Mouse (Mus musculus) MEL (cell line): ENCODE results near the gene Ptgir.

Source experiments
- CHD2 ChIP-seq: IDR thresholded peaks from 2 replicates; pipeline ENCODE4 v1.6.1; 2011; ENCODE audit warnings: low read length, improper control_type of control experiment
- CTCF ChIP-seq, 3 experiments: IDR thresholded peaks in 2 of 3; conservative IDR thresholded peaks in 1 of 3; 2 replicates each; pipeline ENCODE4 v1.5.1; 2011 to 2012; ENCODE audit warnings: low read length in 3 of 3, low read depth in 2 of 3, mild to moderate bottlenecking in 2 of 3, improper control_type of control experiment in 1 of 3, inconsistent platforms in 1 of 3, mixed read lengths in 1 of 3, moderate library complexity in 1 of 3; ENCODE audit not compliant: control insufficient read depth in 1 of 3, insufficient read depth in 1 of 3, poor library complexity in 1 of 3, severe bottlenecking in 1 of 3
- EP300 ChIP-seq, 2 experiments: IDR thresholded peaks; 2 replicates each; pipeline ENCODE4 v1.6.1; 2011; ENCODE audit warnings: improper control_type of control experiment in 2 of 2, low read length in 2 of 2, low read depth in 1 of 2, mild to moderate bottlenecking in 1 of 2
- GATA1 ChIP-seq: IDR thresholded peaks from 2 replicates; pipeline ENCODE4 v1.6.1; 2011; ENCODE audit warnings: low read depth, low read length, improper control_type of control experiment
- MAFK ChIP-seq: IDR thresholded peaks from 2 replicates; pipeline ENCODE4 v1.6.1; 2011; ENCODE audit warnings: low read depth, mild to moderate bottlenecking, low read length, improper control_type of control experiment, borderline replicate concordance
- NELFE ChIP-seq: IDR thresholded peaks from 2 replicates; pipeline ENCODE4 v1.6.1; 2011; ENCODE audit warnings: low read depth, low read length, improper control_type of control experiment
- NRF1 ChIP-seq: IDR thresholded peaks from 2 replicates; pipeline ENCODE4 v1.6.1; 2014; ENCODE audit warnings: low read depth, mild to moderate bottlenecking, inconsistent platforms, low read length, improper control_type of control experiment, moderate library complexity; ENCODE audit not compliant: poor library complexity, insufficient read depth, severe bottlenecking
- POLR2A ChIP-seq, 2 experiments: IDR thresholded peaks; 2 replicates each; pipeline ENCODE4 v1.6.1; 2011 to 2012; ENCODE audit warnings: low read length in 2 of 2, mild to moderate bottlenecking in 2 of 2, control low read depth in 1 of 2, improper control_type of control experiment in 1 of 2, low read depth in 1 of 2, moderate library complexity in 1 of 2; ENCODE audit not compliant: control insufficient read depth in 1 of 2, insufficient read depth in 1 of 2, poor library complexity in 1 of 2
- POLR2AphosphoS2 ChIP-seq: IDR thresholded peaks from 2 replicates; pipeline ENCODE4 v1.6.1; 2011; ENCODE audit warnings: low read length, improper control_type of control experiment
- SMC3 ChIP-seq: IDR thresholded peaks from 2 replicates; pipeline ENCODE4 v1.6.1; 2011; ENCODE audit warnings: low read depth, low read length, improper control_type of control experiment
- USF1 ChIP-seq: IDR thresholded peaks from 2 replicates; pipeline ENCODE4 v1.6.1; 2014; ENCODE audit warnings: low read depth, mild to moderate bottlenecking, inconsistent platforms, low read length, improper control_type of control experiment, moderate library complexity
- ZC3H11A ChIP-seq: IDR thresholded peaks from 2 replicates; pipeline ENCODE4 v1.6.1; 2012; ENCODE audit warnings: low read depth, mild to moderate bottlenecking, inconsistent platforms, low read length, improper control_type of control experiment

DNA sequence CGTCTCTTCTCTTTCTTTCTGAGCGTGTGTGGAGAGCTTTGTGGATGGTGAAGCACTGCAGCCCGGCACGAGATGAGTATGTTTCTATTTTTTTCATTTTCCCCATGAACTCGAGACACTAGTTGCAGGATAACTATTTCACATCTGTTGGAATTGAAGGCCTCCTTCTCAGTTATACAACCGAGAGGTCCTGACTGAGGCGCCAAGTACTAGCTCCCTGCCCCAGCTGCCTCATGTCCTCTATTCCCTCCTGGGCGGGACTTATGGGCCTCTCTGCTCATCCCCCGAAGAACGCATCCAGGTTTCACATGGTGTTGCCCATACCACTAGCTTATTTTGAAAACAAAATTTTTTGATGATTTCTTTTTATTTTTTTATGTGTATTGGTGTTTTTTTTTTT lies 10.8 kb upstream of the Ptgir start:
- TF ChIP-seq POLR2A (IDR thresholded peaks at IDR 0.05; ENCODE audit: control insufficient read depth in 1 of 2, insufficient read depth in 1 of 2, low read depth in 1 of 2, low read length in 2 of 2, poor library complexity in 1 of 2), result no peak
- TF ChIP-seq CTCF (IDR thresholded peaks at IDR 0.05 in 2 of 3, conservative IDR thresholded peaks at IDR 0.05 in 1 of 3; ENCODE audit: control insufficient read depth in 1 of 3, insufficient read depth in 1 of 3, low read depth in 2 of 3, low read length in 3 of 3, poor library complexity in 1 of 3, severe bottlenecking in 1 of 3), result no peak
- no peak for TF ChIP-seq MAFK
- no peak for TF ChIP-seq CHD2
- TF ChIP-seq GATA1, result no peak
- TF ChIP-seq NELFE, result no peak
- TF ChIP-seq POLR2AphosphoS2, result no peak
- TF ChIP-seq ZC3H11A, result no peak
- TF ChIP-seq USF1, result no peak
- TF ChIP-seq EP300 (IDR thresholded peaks at IDR 0.05; ENCODE audit: low read depth in 1 of 2, low read length in 2 of 2), result no peak
- TF ChIP-seq NRF1, result no peak
- TF ChIP-seq SMC3, result no peak
